Mouse (Mus musculus): ENCODE measurements at regions not wholly inside any gene's neighbourhood (a gene's known extent, or its start where the extent isn't known, plus 50 kb on each side); places are given as distances from the start of the nearest gene placed in this dataset.

DNA sequence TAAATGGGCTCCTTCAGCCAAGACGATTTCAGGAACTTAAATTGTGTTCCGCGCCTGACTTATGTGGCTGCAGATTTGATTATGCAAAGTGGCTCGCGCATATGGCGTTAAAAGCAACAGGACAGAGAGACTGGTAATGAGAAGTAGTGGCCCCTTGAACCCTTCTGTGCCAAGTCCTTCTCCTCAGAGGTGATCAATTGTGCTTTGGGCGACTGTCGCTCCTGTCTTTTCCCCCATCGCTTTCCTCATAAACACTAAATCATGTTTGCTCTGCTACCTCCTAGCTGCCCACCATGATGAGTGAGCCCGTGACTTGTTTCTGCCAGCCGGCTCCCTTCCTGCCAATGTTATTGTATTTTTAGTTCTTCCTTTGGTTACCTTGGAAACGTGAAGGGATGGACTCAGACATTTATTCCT is 360.2 kb downstream of the Matn1 start:
- no peak overlapping the region for H3K27ac ChIP-seq
- H3K9ac ChIP-seq, result no peak overlapping the region
- no peaks in the 10 kb centered on the region for H3K27me3 ChIP-seq (ENCODE audit: control insufficient read depth, insufficient read depth, low read length)
- WGBS, result 47% methylated on average over 12 of the region's 12 CpGs
- no peak overlapping the region for H3K4me2 ChIP-seq (replicated peaks)
- peaks cover 10% of the 10 kb centered on the region; the same call in 1 of the 2 replicates for H3K4me1 ChIP-seq (replicated peaks; ENCODE audit: control insufficient read depth, insufficient read depth, low read length)
- no peaks in the 10 kb centered on the region for H3K36me3 ChIP-seq (replicated peaks; ENCODE audit: control insufficient read depth, insufficient read depth)
- no peaks in the 10 kb centered on the region for H3K9me3 ChIP-seq (ENCODE audit: control insufficient read depth, low read length)
- peak; percentile 38 for DNase-seq (ENCODE audit: low spot score)
- H3K4me3 ChIP-seq (replicated peaks; ENCODE audit: low read length), result no peak overlapping the region
- ATAC-seq (ENCODE audit: low FRiP score), result no peak

DNA sequence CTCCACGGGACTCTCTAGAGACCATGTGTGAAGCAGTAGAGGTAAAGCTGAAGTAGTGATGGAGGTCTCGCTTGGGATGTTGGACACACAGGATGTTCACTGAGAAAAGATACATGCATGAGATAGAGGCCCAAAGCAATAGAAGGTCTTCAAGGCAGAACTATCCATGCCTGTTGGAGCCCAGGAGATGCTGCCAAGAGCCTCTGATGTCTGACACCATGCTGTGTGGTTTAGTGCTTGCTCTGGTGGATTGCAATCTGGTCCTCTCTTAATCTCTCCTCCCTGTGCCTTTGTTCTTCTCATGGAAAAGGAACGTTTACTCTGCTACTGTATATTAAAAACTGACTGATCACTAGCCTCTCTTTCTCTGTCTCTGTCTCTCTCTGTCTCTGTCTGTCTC is 370.0 kb downstream of the Matn1 start:
- 77% methylated on average over 3 of the region's 3 CpGs for WGBS

DNA sequence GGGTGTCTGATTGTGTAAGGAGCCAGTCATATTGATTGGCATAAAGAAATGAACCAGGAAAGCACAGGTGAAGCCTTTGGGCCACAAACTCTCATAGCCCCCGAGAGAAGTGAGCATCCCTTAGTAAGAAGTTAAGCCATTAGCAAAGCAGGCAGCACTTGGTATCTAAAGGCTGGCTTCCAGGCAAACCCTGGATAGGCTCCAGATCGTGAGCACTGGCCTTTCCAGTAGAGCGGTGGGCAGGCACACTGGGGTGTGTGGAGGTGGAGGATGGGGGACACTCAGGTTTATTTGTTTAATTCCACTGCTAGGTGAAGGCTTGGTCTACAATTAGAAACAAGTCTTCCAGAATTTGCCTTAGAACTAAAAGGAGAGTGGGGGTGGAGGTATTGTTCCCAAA is 371.9 kb downstream of the Matn1 start:
- Histone ChIP-seq H3K27me3 (ENCODE audit: control insufficient read depth, insufficient read depth, low read length) (no peaks in the 10 kb centered on the region), H3K9ac (no peak overlapping the region), H3K27ac (no peak overlapping the region), H3K4me3 (replicated peaks; ENCODE audit: low read length) (no peak overlapping the region), H3K9me3 (ENCODE audit: control insufficient read depth, low read length) (no peaks in the 10 kb centered on the region), H3K36me3 (replicated peaks; ENCODE audit: control insufficient read depth, insufficient read depth) (no peaks in the 10 kb centered on the region), H3K4me1 (replicated peaks; ENCODE audit: control insufficient read depth, insufficient read depth, low read length) (no peaks in the 10 kb centered on the region), H3K4me2 (replicated peaks) (no peak overlapping the region)
- no peak for DNase-seq (ENCODE audit: low spot score)
- 80% methylated on average over 3 of the region's 3 CpGs for WGBS
- no peak for ATAC-seq (ENCODE audit: low FRiP score)

More for the DNA sequence above, 370.0 kb downstream of the Matn1 start:
- Histone ChIP-seq H3K4me3 (replicated peaks; ENCODE audit: low read length) (no peak overlapping the region), H3K4me1 (replicated peaks; ENCODE audit: control insufficient read depth, insufficient read depth, low read length) (no peaks in the 10 kb centered on the region), H3K9me3 (ENCODE audit: control insufficient read depth, low read length) (no peaks in the 10 kb centered on the region), H3K27ac (no peak overlapping the region), H3K27me3 (ENCODE audit: control insufficient read depth, insufficient read depth, low read length) (no peaks in the 10 kb centered on the region), H3K36me3 (replicated peaks; ENCODE audit: control insufficient read depth, insufficient read depth) (no peaks in the 10 kb centered on the region), H3K4me2 (replicated peaks) (no peak overlapping the region), H3K9ac (no peak overlapping the region)
- ATAC-seq (ENCODE audit: low FRiP score), result no peak
- DNase-seq (ENCODE audit: low spot score), result no peak

DNA sequence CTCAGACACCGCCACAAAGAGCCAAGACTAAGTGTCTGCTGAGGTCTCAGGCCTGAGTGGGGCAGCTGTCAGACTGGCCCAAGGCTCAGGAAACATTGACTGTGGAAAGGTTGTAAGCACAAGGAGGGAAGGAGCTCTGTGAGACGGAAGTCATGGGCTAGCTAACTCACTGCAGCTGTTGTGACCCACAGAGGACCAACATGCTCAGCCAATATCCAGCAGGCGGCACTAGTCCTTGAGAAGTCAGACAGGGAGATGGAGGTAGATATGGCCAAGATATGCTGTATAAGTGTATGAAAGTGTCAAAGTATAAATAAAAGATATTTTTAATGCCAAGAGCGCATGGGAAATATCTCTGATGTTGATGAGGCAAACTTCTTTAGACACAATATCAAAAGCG is 378.1 kb downstream of the Matn1 start:
- 89% methylated on average over 5 of the region's 5 CpGs for WGBS
- Histone ChIP-seq H3K27ac (no peak overlapping the region), H3K9ac (no peak overlapping the region), H3K4me2 (replicated peaks) (no peak overlapping the region), H3K4me1 (replicated peaks; ENCODE audit: control insufficient read depth, insufficient read depth, low read length) (no peaks in the 10 kb centered on the region), H3K36me3 (replicated peaks; ENCODE audit: control insufficient read depth, insufficient read depth) (no peaks in the 10 kb centered on the region), H3K27me3 (ENCODE audit: control insufficient read depth, insufficient read depth, low read length) (no peaks in the 10 kb centered on the region), H3K4me3 (replicated peaks; ENCODE audit: low read length) (no peak overlapping the region), H3K9me3 (ENCODE audit: control insufficient read depth, low read length) (no peaks in the 10 kb centered on the region)
- ATAC-seq (ENCODE audit: low FRiP score), result no peak
- no peak for DNase-seq (ENCODE audit: low spot score)

DNA sequence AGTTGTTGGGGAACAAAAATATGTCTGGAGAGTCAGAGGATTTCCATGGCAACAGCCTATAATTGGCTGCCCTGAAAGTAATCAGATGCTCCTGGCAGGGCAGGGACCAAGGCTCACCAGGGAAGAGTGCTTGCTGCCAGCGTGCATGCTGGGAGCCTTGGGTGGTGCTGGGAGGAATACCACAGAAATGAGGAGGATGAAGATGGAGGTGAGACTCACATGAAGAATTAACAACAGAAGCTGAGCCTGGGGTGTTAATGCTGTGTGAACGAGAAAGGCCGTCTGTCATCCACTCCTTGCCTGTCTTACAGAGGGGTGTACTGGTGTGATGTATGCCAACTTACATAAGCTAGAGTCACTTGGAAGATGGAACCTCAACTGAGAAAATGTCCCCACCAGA is 380.3 kb downstream of the Matn1 start:
- no peak overlapping the region for H3K27ac ChIP-seq
- no peaks in the 10 kb centered on the region for H3K36me3 ChIP-seq (replicated peaks; ENCODE audit: control insufficient read depth, insufficient read depth)
- no peaks in the 10 kb centered on the region for H3K4me1 ChIP-seq (replicated peaks; ENCODE audit: control insufficient read depth, insufficient read depth, low read length)
- DNase-seq (ENCODE audit: low spot score), result no peak
- no peak overlapping the region for H3K9ac ChIP-seq
- no peaks in the 10 kb centered on the region for H3K27me3 ChIP-seq (ENCODE audit: control insufficient read depth, insufficient read depth, low read length)
- H3K4me2 ChIP-seq (replicated peaks), result no peak overlapping the region
- H3K9me3 ChIP-seq (ENCODE audit: control insufficient read depth, low read length), result no peaks in the 10 kb centered on the region
- 70% methylated on average over 3 of the region's 3 CpGs for WGBS
- no peak overlapping the region for H3K4me3 ChIP-seq (replicated peaks; ENCODE audit: low read length)
- no peak for ATAC-seq (ENCODE audit: low FRiP score)

DNA sequence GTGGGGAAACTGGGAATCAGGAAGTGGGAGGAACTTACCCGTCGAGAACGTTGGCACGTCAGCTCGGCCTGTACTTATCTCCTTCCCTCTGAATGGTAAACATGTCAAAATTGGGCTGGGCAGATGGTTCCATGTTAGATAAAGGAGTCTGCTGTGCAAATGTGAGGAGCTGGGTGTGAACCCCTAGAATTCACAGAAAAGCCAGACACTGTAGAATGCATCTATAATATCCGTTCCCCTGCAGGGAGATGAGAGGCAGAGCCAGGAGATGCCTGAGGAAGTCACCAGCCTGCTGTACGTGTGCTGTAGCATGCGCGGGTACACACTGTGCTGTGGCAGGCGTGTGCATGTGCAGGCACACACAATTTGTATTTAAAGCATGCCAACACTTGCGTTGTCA is 381.0 kb downstream of the Matn1 start:
- ATAC-seq (ENCODE audit: low FRiP score) (no peak), DNase-seq (ENCODE audit: low spot score) (no peak)
- no peak overlapping the region for H3K27ac ChIP-seq
- 93% methylated on average over 11 of the region's 11 CpGs for WGBS
- no peak overlapping the region for H3K9ac ChIP-seq
- no peaks in the 10 kb centered on the region for H3K36me3 ChIP-seq (replicated peaks; ENCODE audit: control insufficient read depth, insufficient read depth)
- H3K9me3 ChIP-seq (ENCODE audit: control insufficient read depth, low read length), result no peaks in the 10 kb centered on the region
- no peaks in the 10 kb centered on the region for H3K4me1 ChIP-seq (replicated peaks; ENCODE audit: control insufficient read depth, insufficient read depth, low read length)
- H3K4me3 ChIP-seq (replicated peaks; ENCODE audit: low read length), result no peak overlapping the region
- H3K4me2 ChIP-seq (replicated peaks), result no peak overlapping the region
- H3K27me3 ChIP-seq (ENCODE audit: control insufficient read depth, insufficient read depth, low read length), result no peaks in the 10 kb centered on the region

DNA sequence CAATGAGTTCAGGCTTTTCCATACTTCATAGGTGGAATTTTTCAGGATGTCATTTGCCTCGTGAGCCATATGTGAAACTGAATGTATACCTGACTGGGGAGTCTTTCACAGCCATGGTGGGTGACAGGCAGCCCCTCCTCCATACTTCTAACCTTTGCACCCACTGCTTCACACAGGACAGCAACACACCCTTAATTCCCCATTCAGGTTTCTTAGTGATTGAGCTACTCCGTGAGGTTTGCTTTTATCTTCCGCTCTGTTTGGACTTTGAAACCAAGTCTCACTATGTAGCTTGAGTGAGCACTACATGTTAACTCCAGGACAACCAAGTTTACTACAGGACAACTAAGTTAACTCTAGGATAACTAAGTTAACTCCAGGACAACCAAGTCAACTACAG is 381.4 kb downstream of the Matn1 start:
- Histone ChIP-seq H3K4me1 (replicated peaks; ENCODE audit: control insufficient read depth, insufficient read depth, low read length) (no peaks in the 10 kb centered on the region), H3K27me3 (ENCODE audit: control insufficient read depth, insufficient read depth, low read length) (no peaks in the 10 kb centered on the region)
- no peak for DNase-seq (ENCODE audit: low spot score)

DNA sequence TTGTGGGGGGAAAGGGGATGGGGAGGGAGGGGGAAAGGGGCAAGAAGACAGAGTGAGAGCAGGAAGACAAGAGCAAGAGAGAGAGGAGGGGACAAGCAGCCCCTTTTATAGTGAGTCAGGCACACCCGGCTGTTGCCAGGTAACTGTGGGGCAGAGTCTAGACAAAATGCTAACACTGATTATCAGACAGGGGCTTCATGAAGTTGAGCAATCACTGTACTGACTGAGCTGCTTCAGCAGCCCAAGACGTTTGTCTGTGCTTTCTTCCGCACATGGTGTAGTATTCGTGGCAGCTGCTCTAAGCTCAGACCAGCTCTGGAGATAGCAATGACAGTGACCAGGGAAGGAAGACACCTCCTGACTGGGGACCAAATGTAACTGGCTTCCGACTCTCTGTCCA is 385.2 kb downstream of the Matn1 start:
- no peak overlapping the region for H3K9ac ChIP-seq
- no peaks in the 10 kb centered on the region for H3K36me3 ChIP-seq (replicated peaks; ENCODE audit: control insufficient read depth, insufficient read depth)
- H3K9me3 ChIP-seq (ENCODE audit: control insufficient read depth, low read length), result no peaks in the 10 kb centered on the region
- H3K4me2 ChIP-seq (replicated peaks), result no peak overlapping the region
- no peak overlapping the region for H3K4me3 ChIP-seq (replicated peaks; ENCODE audit: low read length)
- WGBS, result 50% methylated on average over 5 of the region's 5 CpGs
- no peak overlapping the region for H3K27ac ChIP-seq
- H3K27me3 ChIP-seq (ENCODE audit: control insufficient read depth, insufficient read depth, low read length), result no peaks in the 10 kb centered on the region
- ATAC-seq (ENCODE audit: low FRiP score) (no peak), DNase-seq (ENCODE audit: low spot score) (no peak)
- H3K4me1 ChIP-seq (replicated peaks; ENCODE audit: control insufficient read depth, insufficient read depth, low read length), result no peaks in the 10 kb centered on the region

More for the DNA sequence above, 381.4 kb downstream of the Matn1 start:
- Histone ChIP-seq H3K4me2 (replicated peaks) (no peak overlapping the region), H3K9ac (no peak overlapping the region), H3K9me3 (ENCODE audit: control insufficient read depth, low read length) (no peaks in the 10 kb centered on the region), H3K36me3 (replicated peaks; ENCODE audit: control insufficient read depth, insufficient read depth) (no peaks in the 10 kb centered on the region), H3K4me3 (replicated peaks; ENCODE audit: low read length) (no peak overlapping the region), H3K27ac (no peak overlapping the region)
- WGBS, result 97% methylated on average over 3 of the region's 3 CpGs
- ATAC-seq (ENCODE audit: low FRiP score), result no peak

DNA sequence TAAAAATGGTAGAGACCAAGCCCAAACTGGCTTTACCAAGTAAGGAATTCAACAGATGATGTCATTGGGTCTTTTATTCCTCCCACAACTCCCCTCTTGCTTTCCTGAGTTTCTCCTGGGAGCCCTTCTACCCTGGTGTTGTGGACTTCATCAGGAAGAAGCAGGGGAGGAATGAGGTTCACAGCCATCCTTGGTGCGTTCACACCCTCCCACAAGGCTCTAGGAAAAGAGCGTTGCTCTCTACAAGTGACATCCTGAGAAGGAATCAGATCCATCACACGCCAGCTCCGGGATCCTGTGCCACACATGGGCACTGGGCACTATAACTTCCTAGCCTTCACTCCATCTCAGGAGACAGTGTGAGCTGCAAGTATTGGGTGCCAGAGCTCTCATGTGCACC is 387.5 kb downstream of the Matn1 start:
- ATAC-seq (ENCODE audit: low FRiP score), result no peak

DNA sequence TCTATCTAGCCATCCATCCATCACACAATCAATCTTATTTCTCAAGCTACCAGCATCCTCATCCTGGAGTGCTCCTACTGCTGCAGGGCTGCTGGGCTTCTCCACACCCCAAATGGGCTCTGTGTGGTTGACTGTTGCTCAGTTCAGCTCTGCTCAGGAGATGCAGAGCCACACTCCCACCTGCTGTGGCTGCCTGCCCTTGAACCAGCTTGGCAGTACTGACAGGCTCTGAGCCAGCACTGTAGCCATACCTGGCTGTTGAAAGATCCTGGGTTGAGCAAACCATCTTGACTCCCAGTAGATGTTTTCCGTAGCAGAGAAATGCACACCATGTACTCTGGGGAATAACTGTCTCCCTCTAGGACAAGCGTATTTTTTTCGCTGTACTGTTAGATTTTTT is 392.6 kb downstream of the Matn1 start:
- Histone ChIP-seq H3K9ac (no peak overlapping the region), H3K4me2 (replicated peaks) (no peak overlapping the region), H3K36me3 (replicated peaks; ENCODE audit: control insufficient read depth, insufficient read depth) (no peaks in the 10 kb centered on the region), H3K27me3 (ENCODE audit: control insufficient read depth, insufficient read depth, low read length) (no peaks in the 10 kb centered on the region), H3K9me3 (ENCODE audit: control insufficient read depth, low read length) (no peaks in the 10 kb centered on the region), H3K4me1 (replicated peaks; ENCODE audit: control insufficient read depth, insufficient read depth, low read length) (peaks cover 9% of the 10 kb centered on the region; the same call in 1 of the 2 replicates), H3K4me3 (replicated peaks; ENCODE audit: low read length) (no peak overlapping the region), H3K27ac (no peak overlapping the region)
- ATAC-seq (ENCODE audit: low FRiP score) (no peak), DNase-seq (ENCODE audit: low spot score) (no peak)
- WGBS, result 85% methylated on average over 3 of the region's 3 CpGs

More for the DNA sequence above, 387.5 kb downstream of the Matn1 start:
- Histone ChIP-seq H3K9ac (no peak overlapping the region), H3K36me3 (replicated peaks; ENCODE audit: control insufficient read depth, insufficient read depth) (no peaks in the 10 kb centered on the region), H3K4me3 (replicated peaks; ENCODE audit: low read length) (no peak overlapping the region), H3K27ac (no peak overlapping the region), H3K27me3 (ENCODE audit: control insufficient read depth, insufficient read depth, low read length) (no peaks in the 10 kb centered on the region), H3K9me3 (ENCODE audit: control insufficient read depth, low read length) (no peaks in the 10 kb centered on the region), H3K4me2 (replicated peaks) (no peak overlapping the region), H3K4me1 (replicated peaks; ENCODE audit: control insufficient read depth, insufficient read depth, low read length) (no peaks in the 10 kb centered on the region)
- no peak for DNase-seq (ENCODE audit: low spot score)
- 92% methylated on average over 4 of the region's 4 CpGs for WGBS

Data from hindbrain, embryonic 14.5 days (tissue).